Mouse (Mus musculus) embryonic fibroblast, embryonic 13.5 days (primary cell): Measurements from ENCODE around the gene Slc13a5.

Source experiments
- CTCF ChIP-seq: IDR thresholded peaks from 2 replicates; pipeline ENCODE4 v1.5.1; 2011; ENCODE audit warnings: mild to moderate bottlenecking, control low read depth, low read length, moderate library complexity, borderline replicate concordance; ENCODE audit not compliant: insufficient read depth
- POLR2A ChIP-seq: IDR thresholded peaks from 2 replicates; pipeline ENCODE4 v1.6.1; 2011; ENCODE audit warnings: low read depth, mild to moderate bottlenecking, control low read depth, low read length, moderate library complexity

- no peak for TF ChIP-seq CTCF
- TF ChIP-seq POLR2A = no peak
Observed at GRCm38 (mm10) chr11:72234013-72234412, 33.0 kb downstream of the Slc13a5 start.
